Mouse (Mus musculus) B cell, adult 2 months (primary cell): ENCODE measurements around the gene Ovol1.

Experiments used
- DNase-seq, 2 experiments: peaks; one replicate each; pipeline ENCODE4 v3.0.0; 2022

Ovol1 gene

GRCm38 (mm10) chr19:5567534-5568469 is 7.4 kb upstream of the Ovol1 start, which contains the start of gene Ap5b1:
Ap5b1 (plus strand) TSS chr19:5568025.
- peak; percentile 92 to 93 for DNase-seq

- no peak for DNase-seq
Measured at GRCm38 (mm10) chr19:5567180-5567533, 6.7 kb upstream of the Ovol1 start.

GRCm38 (mm10) chr19:5566316-5566715 is 5.9 kb upstream of the Ovol1 start:
- no peak for DNase-seq

- no peak for DNase-seq
Measured at GRCm38 (mm10) chr19:5562776-5563175, 2.3 kb upstream of the Ovol1 start.

- DNase-seq, result no peak
Measured at GRCm38 (mm10) chr19:5561886-5562285, 1.4 kb upstream of the Ovol1 start.

- no peak for DNase-seq
Measured at GRCm38 (mm10) chr19:5561252-5561790, 875 bp upstream of the Ovol1 start.

- DNase-seq, result peak; percentile 31 to 32
Measured at GRCm38 (mm10) chr19:5559631-5560456, 602 bp downstream of the Ovol1 start.

GRCm38 (mm10) chr19:5559229-5559628 is 1.2 kb downstream of the Ovol1 start:
- no peak for DNase-seq

GRCm38 (mm10) chr19:5558770-5559169 is 1.7 kb downstream of the Ovol1 start:
- DNase-seq, result no peak

- no peak for DNase-seq
Measured at GRCm38 (mm10) chr19:5558169-5558568, 2.3 kb downstream of the Ovol1 start.

GRCm38 (mm10) chr19:5554212-5554611 is 6.2 kb downstream of the Ovol1 start:
- DNase-seq, result no peak

GRCm38 (mm10) chr19:5553802-5554201 is 6.6 kb downstream of the Ovol1 start:
- no peak for DNase-seq

GRCm38 (mm10) chr19:5547471-5548056 is 12.9 kb downstream of the Ovol1 start:
- no peak for DNase-seq

- no peak for DNase-seq
Measured at GRCm38 (mm10) chr19:5544031-5544430, 16.4 kb downstream of the Ovol1 start.

GRCm38 (mm10) chr19:5543362-5543761 is 17.1 kb downstream of the Ovol1 start:
- no peak for DNase-seq

GRCm38 (mm10) chr19:5538786-5539185 is 21.7 kb downstream of the Ovol1 start:
- DNase-seq, result no peak

- no peak for DNase-seq
Measured at GRCm38 (mm10) chr19:5532520-5532919, 27.9 kb downstream of the Ovol1 start.

- DNase-seq, result no peak
Measured at GRCm38 (mm10) chr19:5530138-5530524, 30.3 kb downstream of the Ovol1 start.

GRCm38 (mm10) chr19:5529325-5530137 is 30.9 kb downstream of the Ovol1 start:
- DNase-seq, result peak; percentile 96 to 97

GRCm38 (mm10) chr19:5525204-5525603 is 35.2 kb downstream of the Ovol1 start:
- DNase-seq, result no peak

- DNase-seq, result no peak
Measured at GRCm38 (mm10) chr19:5518721-5519120, 41.7 kb downstream of the Ovol1 start.

GRCm38 (mm10) chr19:5516906-5517505 is 43.4 kb downstream of the Ovol1 start:
- DNase-seq, result no peak
